Mouse (Mus musculus) heart, embryonic 13.5 days (tissue): ENCODE measurements at regions not wholly inside any gene's neighbourhood (a gene's known extent, or its start where the extent isn't known, plus 50 kb on each side); places are given as distances from the start of the nearest gene placed in this dataset.
A peak's percentile ranks its signal among the peaks of the same experiment; 100 is the strongest.

Experiments
- ATAC-seq: fragments of 200-750 bp; cut with Nextera tagmentation; 2 replicates; pipeline ENCODE4 v1.8.0; 2017; ENCODE audit warnings: moderate TSS enrichment; ENCODE audit not compliant: insufficient number of reproducible peaks, low FRiP score, low TSS enrichment; ENCODE audit errors: extremely low read depth
- H3K27ac ChIP-seq: fragments of 300-500 bp; sonication (generic); replicated peaks from 2 replicates; pipeline ENCODE4 v1.5.1; 2015; ENCODE audit warnings: moderate library complexity, mild to moderate bottlenecking, inconsistent platforms
- H3K27me3 ChIP-seq: fragments of 300-500 bp; sonication (generic); replicated peaks from 2 replicates; pipeline ENCODE4 v1.6.1; 2015; ENCODE audit warnings: mild to moderate bottlenecking, inconsistent platforms
- H3K36me3 ChIP-seq: fragments of 300-500 bp; sonication (generic); 2 replicates; pipeline ENCODE4 v1.6.1; 2015; ENCODE audit warnings: mild to moderate bottlenecking, inconsistent platforms
- H3K4me1 ChIP-seq: fragments of 300-500 bp; sonication (generic); 2 replicates; pipeline ENCODE4 v1.6.1; 2015; ENCODE audit warnings: inconsistent platforms
- H3K4me2 ChIP-seq: fragments of 300-500 bp; sonication (generic); 2 replicates; pipeline ENCODE4 v1.6.1; 2015; ENCODE audit warnings: inconsistent platforms, mild to moderate bottlenecking, moderate library complexity
- H3K4me3 ChIP-seq: fragments of 300-500 bp; sonication (generic); 2 replicates; pipeline ENCODE4 v1.5.1; 2015; ENCODE audit warnings: moderate library complexity, mild to moderate bottlenecking, inconsistent platforms
- H3K9ac ChIP-seq: fragments of 300-500 bp; sonication (generic); 2 replicates; pipeline ENCODE4 v1.6.1; 2015; ENCODE audit warnings: inconsistent platforms, mild to moderate bottlenecking, moderate library complexity
- H3K9me3 ChIP-seq: fragments of 300-500 bp; sonication (generic); 2 replicates; pipeline ENCODE4 v1.6.1; 2016; ENCODE audit warnings: inconsistent platforms
- whole genome bisulfite sequencing: fragments of 180-500 bp; shearing (Covaris S2); methylation state at CpG from one replicate; pipeline ENCODE4 v1.1.7; 2015; ENCODE audit warnings: mixed read lengths; 5-methylcytosine and 5-hydroxymethylcytosine counted together

DNA sequence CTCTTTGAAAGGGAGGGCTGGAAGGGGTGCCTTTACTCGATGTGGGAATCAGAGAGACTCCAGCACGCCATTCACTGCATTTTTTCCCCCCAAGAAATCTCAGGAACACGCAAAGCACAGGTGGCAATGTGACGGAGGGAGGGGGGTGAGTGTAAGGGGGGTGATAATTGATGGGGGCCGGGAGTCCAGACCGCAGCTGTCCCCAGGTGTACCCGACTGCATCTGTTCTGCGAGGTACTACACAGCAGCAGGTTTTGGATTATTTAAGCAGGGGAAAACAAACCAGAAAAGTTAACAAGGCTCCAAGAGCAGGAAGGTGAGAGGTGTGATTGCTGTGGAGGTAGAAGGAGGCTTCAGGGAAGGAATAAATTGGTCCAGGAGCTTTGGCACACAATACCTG is 153.8 kb upstream of the Satb1 start:
- no peak overlapping the region for H3K27ac ChIP-seq
- no peak overlapping the region for H3K4me3 ChIP-seq
- H3K27me3 ChIP-seq: no peaks in the 10 kb centered on the region
- no peaks in the 10 kb centered on the region for H3K4me1 ChIP-seq
- WGBS: 67% methylated on average over 8 of the region's 8 CpGs
- no peaks in the 10 kb centered on the region for H3K36me3 ChIP-seq
- H3K9me3 ChIP-seq: no peaks in the 10 kb centered on the region
- H3K9ac ChIP-seq: no peak overlapping the region
- no peak overlapping the region for H3K4me2 ChIP-seq
- no peak for ATAC-seq

GRCm38 (mm10) chr17:51986212-51986611 is 153.1 kb upstream of the Satb1 start:
- no peaks in the 10 kb centered on the region for H3K27me3 ChIP-seq
- H3K9ac ChIP-seq: no peak overlapping the region
- WGBS: 59% methylated on average over 14 of the region's 14 CpGs
- H3K9me3 ChIP-seq: no peaks in the 10 kb centered on the region
- no peak overlapping the region for H3K27ac ChIP-seq
- no peaks in the 10 kb centered on the region for H3K36me3 ChIP-seq
- no peaks in the 10 kb centered on the region for H3K4me1 ChIP-seq
- no peak for ATAC-seq
- 0 out of 2 replicates have a peak overlapping the region, but pooled peaks have one; percentile 8 for H3K4me2 ChIP-seq
- no peak overlapping the region for H3K4me3 ChIP-seq

DNA sequence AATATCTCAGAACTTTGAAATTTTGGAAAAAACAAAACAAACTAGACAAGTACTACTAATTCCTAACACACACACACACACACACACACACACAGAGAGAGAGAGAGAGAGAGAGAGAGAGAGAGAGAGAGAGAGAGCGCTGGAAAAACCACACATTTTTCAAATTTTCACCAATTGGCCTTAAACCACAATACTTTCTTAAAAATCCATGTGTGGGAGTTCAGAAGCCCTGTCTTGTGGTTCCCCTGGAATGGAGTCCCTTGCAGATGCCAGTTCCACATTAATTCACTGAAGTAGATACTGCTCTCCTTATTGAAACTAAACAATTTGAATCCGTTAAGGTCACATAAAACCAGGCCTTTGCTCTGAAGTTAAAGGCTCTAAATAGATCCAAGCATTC is 146.0 kb upstream of the Satb1 start:
- Histone ChIP-seq H3K27me3 (no peaks in the 10 kb centered on the region), H3K9ac (no peak overlapping the region), H3K4me3 (no peak overlapping the region), H3K27ac (no peak overlapping the region), H3K4me2 (no peak overlapping the region), H3K9me3 (no peaks in the 10 kb centered on the region), H3K36me3 (no peaks in the 10 kb centered on the region), H3K4me1 (no peaks in the 10 kb centered on the region)
- no peak for ATAC-seq
- 67% methylated on average over 2 of the region's 2 CpGs for WGBS

DNA sequence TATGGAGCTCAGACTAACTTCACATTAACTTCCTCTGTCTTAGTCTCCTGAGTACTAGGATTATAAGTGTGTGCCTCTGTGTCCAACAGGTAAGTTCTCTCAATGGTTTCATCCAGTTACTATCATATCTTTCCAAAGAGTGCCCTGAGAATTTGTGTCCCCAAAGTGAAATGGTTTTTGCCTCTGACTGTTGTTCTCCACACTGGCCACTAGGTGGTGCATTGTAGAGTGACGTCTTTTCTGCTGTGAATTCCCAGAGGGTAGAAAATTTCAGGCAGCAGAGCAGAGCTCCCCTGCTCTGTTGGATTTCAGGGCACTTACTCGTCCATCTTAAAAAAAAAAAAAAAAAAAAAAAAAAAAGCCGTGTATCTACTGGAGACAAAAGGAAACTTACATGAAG is 138.4 kb upstream of the Satb1 start:
- Histone ChIP-seq H3K4me1 (no peaks in the 10 kb centered on the region), H3K9me3 (peaks cover 9% of the 10 kb centered on the region; the same call in 1 of the 2 replicates), H3K27me3 (no peaks in the 10 kb centered on the region), H3K4me2 (no peak overlapping the region), H3K36me3 (no peaks in the 10 kb centered on the region), H3K27ac (no peak overlapping the region), H3K9ac (no peak overlapping the region), H3K4me3 (no peak overlapping the region)
- ATAC-seq: no peak
- 34% methylated on average over 3 of the region's 3 CpGs for WGBS

- Histone ChIP-seq H3K4me1 (no peaks in the 10 kb centered on the region), H3K27ac (no peak overlapping the region), H3K36me3 (no peaks in the 10 kb centered on the region), H3K4me3 (no peak overlapping the region), H3K9ac (no peak overlapping the region), H3K27me3 (no peaks in the 10 kb centered on the region), H3K4me2 (no peak overlapping the region), H3K9me3 (peaks cover 9% of the 10 kb centered on the region; the same call in 1 of the 2 replicates)
- no peak for ATAC-seq
- 77% methylated on average over 11 of the region's 11 CpGs for WGBS
These were observed 133.6 kb upstream of the Satb1 start for GRCm38 (mm10) chr17:51966573-51967284.

- Histone ChIP-seq H3K4me3 (no peak overlapping the region), H3K9ac (no peak overlapping the region), H3K9me3 (no peaks in the 10 kb centered on the region; the same call in 1 of the 2 replicates), H3K4me1 (no peaks in the 10 kb centered on the region), H3K36me3 (no peaks in the 10 kb centered on the region), H3K4me2 (no peak overlapping the region), H3K27me3 (no peaks in the 10 kb centered on the region), H3K27ac (no peak overlapping the region)
- WGBS: 62% methylated on average over 12 of the region's 12 CpGs
- no peak for ATAC-seq
These were observed 129.5 kb upstream of the Satb1 start for GRCm38 (mm10) chr17:51962529-51963110.

DNA sequence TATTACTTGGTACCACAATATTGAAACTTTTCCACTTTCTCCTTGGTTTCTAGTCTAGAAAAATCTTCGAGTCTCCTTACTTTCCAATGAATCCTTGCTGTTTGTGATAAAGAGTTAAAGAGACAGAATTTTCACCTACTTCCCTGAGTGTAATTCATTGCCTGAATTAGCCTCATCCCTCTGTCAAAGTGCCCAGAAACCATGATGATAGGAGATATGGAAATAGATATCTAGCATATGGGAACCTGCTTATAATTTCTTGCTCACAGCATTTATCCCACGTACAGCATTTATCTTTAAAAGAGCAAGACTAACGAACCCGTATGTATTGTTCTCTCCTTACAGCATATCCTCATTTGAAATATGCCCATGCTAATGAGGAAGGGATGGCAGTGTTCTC is 128.2 kb upstream of the Satb1 start:
- Histone ChIP-seq H3K4me3 (no peak overlapping the region), H3K4me1 (no peaks in the 10 kb centered on the region), H3K27ac (no peak overlapping the region), H3K9ac (no peak overlapping the region), H3K36me3 (no peaks in the 10 kb centered on the region), H3K9me3 (no peaks in the 10 kb centered on the region; the same call in 1 of the 2 replicates), H3K4me2 (no peak overlapping the region), H3K27me3 (no peaks in the 10 kb centered on the region)
- ATAC-seq: no peak
- 78% methylated on average over 4 of the region's 4 CpGs for WGBS

GRCm38 (mm10) chr17:51956275-51956674 is 123.2 kb upstream of the Satb1 start:
- 79% methylated on average over 13 of the region's 13 CpGs for WGBS
- no peaks in the 10 kb centered on the region for H3K27me3 ChIP-seq
- no peak overlapping the region for H3K9ac ChIP-seq
- H3K4me2 ChIP-seq: no peak overlapping the region
- no peaks in the 10 kb centered on the region for H3K4me1 ChIP-seq
- H3K9me3 ChIP-seq: no peaks in the 10 kb centered on the region; the same call in 1 of the 2 replicates
- ATAC-seq: no peak
- no peak overlapping the region for H3K4me3 ChIP-seq
- no peaks in the 10 kb centered on the region for H3K36me3 ChIP-seq
- H3K27ac ChIP-seq: no peak overlapping the region

- no peak for ATAC-seq
- H3K9ac ChIP-seq: no peak overlapping the region
- H3K27ac ChIP-seq: no peak overlapping the region
- H3K4me2 ChIP-seq: no peak overlapping the region
- no peaks in the 10 kb centered on the region for H3K9me3 ChIP-seq
- H3K27me3 ChIP-seq: no peaks in the 10 kb centered on the region
- no peak overlapping the region for H3K4me3 ChIP-seq
- no peaks in the 10 kb centered on the region for H3K4me1 ChIP-seq
- 71% methylated on average over 5 of the region's 5 CpGs for WGBS
- H3K36me3 ChIP-seq: no peaks in the 10 kb centered on the region
These were observed 104.6 kb upstream of the Satb1 start for GRCm38 (mm10) chr17:51937707-51938106.

GRCm38 (mm10) chr17:51936071-51936470 is 103.0 kb upstream of the Satb1 start:
- 72% methylated on average over 5 of the region's 5 CpGs for WGBS
- ATAC-seq: no peak
- Histone ChIP-seq H3K27ac (no peak overlapping the region), H3K27me3 (no peaks in the 10 kb centered on the region), H3K4me2 (no peak overlapping the region), H3K9me3 (no peaks in the 10 kb centered on the region), H3K4me3 (no peak overlapping the region), H3K4me1 (no peaks in the 10 kb centered on the region), H3K9ac (no peak overlapping the region), H3K36me3 (no peaks in the 10 kb centered on the region)

GRCm38 (mm10) chr17:51926392-51926791 is 93.3 kb upstream of the Satb1 start:
- Histone ChIP-seq H3K27ac (no peak overlapping the region), H3K9ac (no peak overlapping the region), H3K36me3 (no peaks in the 10 kb centered on the region), H3K9me3 (no peaks in the 10 kb centered on the region), H3K27me3 (no peaks in the 10 kb centered on the region), H3K4me2 (no peak overlapping the region), H3K4me3 (no peak overlapping the region), H3K4me1 (no peaks in the 10 kb centered on the region)
- no peak for ATAC-seq
- 71% methylated on average over 3 of the region's 3 CpGs for WGBS

DNA sequence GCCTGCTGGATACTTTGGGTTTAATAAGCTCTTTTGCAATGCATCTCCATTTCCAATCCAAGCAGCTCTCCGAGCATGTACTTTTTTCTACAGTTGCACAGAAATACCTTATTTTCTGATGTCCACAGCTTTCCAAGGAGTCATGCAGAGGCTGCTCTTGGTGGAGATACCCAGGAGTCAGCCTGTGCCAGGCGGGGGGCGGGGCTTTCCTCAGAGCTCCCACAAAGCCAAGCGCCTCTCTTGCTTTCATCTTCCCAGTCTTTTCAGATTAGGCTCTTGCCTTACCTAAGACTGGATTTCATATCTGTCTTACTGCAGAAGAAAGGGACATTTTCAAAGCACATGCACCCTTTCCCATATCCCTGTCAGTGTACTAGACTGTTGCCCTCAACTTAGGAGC is 73.9 kb upstream of the Satb1 start:
- no peak for ATAC-seq
- H3K9me3 ChIP-seq: no peaks in the 10 kb centered on the region
- no peak overlapping the region for H3K4me3 ChIP-seq
- no peaks in the 10 kb centered on the region for H3K27me3 ChIP-seq
- no peak overlapping the region for H3K27ac ChIP-seq
- no peaks in the 10 kb centered on the region for H3K4me1 ChIP-seq
- no peaks in the 10 kb centered on the region for H3K36me3 ChIP-seq
- H3K4me2 ChIP-seq: no peak overlapping the region
- H3K9ac ChIP-seq: no peak overlapping the region
- 63% methylated on average over 4 of the region's 4 CpGs for WGBS
